Mouse (Mus musculus): Measurements from ENCODE around the gene Mob3b.
A peak's percentile ranks its signal among the peaks of the same experiment; 100 is the strongest.

Gene Mob3b

GRCm38 (mm10) chr4:35113516-35114248, 43.6 kb downstream of the Mob3b start:
- no peak for DNase-seq (ENCODE audit: low spot score)

- no peak for DNase-seq (ENCODE audit: low spot score)
Observed at GRCm38 (mm10) chr4:35112452-35112851, 44.8 kb downstream of the Mob3b start.

GRCm38 (mm10) chr4:35105115-35105773, 52.0 kb downstream of the Mob3b start:
- no peak for DNase-seq (ENCODE audit: low spot score)

GRCm38 (mm10) chr4:35101201-35101600, 56.1 kb downstream of the Mob3b start:
- DNase-seq (ENCODE audit: low spot score) = no peak

GRCm38 (mm10) chr4:35099865-35100780, 57.2 kb downstream of the Mob3b start:
- DNase-seq (ENCODE audit: low spot score) = peak; percentile 22

GRCm38 (mm10) chr4:35099210-35099864, 57.9 kb downstream of the Mob3b start:
- DNase-seq (ENCODE audit: low spot score) = no peak

- no peak for DNase-seq (ENCODE audit: low spot score)
Observed at GRCm38 (mm10) chr4:35098552-35098951, 58.7 kb downstream of the Mob3b start.

- DNase-seq (ENCODE audit: low spot score) = no peak
Observed at GRCm38 (mm10) chr4:35096226-35097175, 60.8 kb downstream of the Mob3b start.

- no peak for DNase-seq (ENCODE audit: low spot score)
Observed at GRCm38 (mm10) chr4:35092457-35092856, 64.8 kb downstream of the Mob3b start.

GRCm38 (mm10) chr4:35091157-35091784, 66.0 kb downstream of the Mob3b start:
- no peak for DNase-seq (ENCODE audit: low spot score)

- no peak for DNase-seq (ENCODE audit: low spot score)
Observed at GRCm38 (mm10) chr4:35089321-35090316, 67.7 kb downstream of the Mob3b start.

GRCm38 (mm10) chr4:35086067-35086700, 71.1 kb downstream of the Mob3b start:
- DNase-seq (ENCODE audit: low spot score) = no peak

- DNase-seq (ENCODE audit: low spot score) = no peak
Observed at GRCm38 (mm10) chr4:35084060-35084459, 73.2 kb downstream of the Mob3b start.

GRCm38 (mm10) chr4:35082476-35083114, 74.7 kb downstream of the Mob3b start:
- DNase-seq (ENCODE audit: low spot score) = no peak

GRCm38 (mm10) chr4:35080285-35080684, 77.0 kb downstream of the Mob3b start:
- no peak for DNase-seq (ENCODE audit: low spot score)

- no peak for DNase-seq (ENCODE audit: low spot score)
Observed at GRCm38 (mm10) chr4:35068739-35069138, 88.5 kb downstream of the Mob3b start.

GRCm38 (mm10) chr4:35066163-35066562, 91.1 kb downstream of the Mob3b start:
- DNase-seq (ENCODE audit: low spot score) = no peak

Data from urinary bladder, postnatal 10 days (tissue).